Mouse (Mus musculus): ENCODE data around the gene Ly9.

Ly9 gene

DNA sequence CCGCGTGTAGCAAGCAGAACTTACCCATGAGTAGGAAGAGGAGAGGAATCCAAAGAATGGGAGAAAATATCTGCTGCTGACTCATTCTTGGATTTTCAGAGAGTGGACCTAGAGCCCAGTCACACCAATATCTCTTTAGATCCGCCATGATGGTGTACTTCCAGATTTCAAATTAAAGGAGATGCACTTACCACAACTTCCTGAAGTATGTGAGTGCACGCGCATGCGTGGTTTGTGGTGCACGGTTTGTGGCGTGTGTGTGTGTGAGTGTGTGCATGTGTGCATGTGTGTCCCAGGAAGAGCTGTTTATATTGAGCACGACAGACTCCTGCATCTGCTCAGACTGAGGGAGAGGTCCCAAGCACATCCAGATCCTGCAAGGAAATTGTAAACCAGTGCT, at the start of gene Ly9:
TSS of gene Ly9 (minus strand) at position 235 of the 400 bp plus-strand sequence.
- no peak for ATAC-seq (ENCODE audit: insufficient number of reproducible peaks, low FRiP score, low TSS enrichment)

- ATAC-seq (ENCODE audit: insufficient number of reproducible peaks, low FRiP score, low TSS enrichment): no peak
Measured at GRCm38 (mm10) chr1:171652734-171653133, 45.5 kb upstream of the Ly9 start, which contains the start of gene Slamf7. Gene Slamf7 (minus strand): TSS chr1:171653035.

- no peak for ATAC-seq (ENCODE audit: insufficient number of reproducible peaks, low FRiP score, low TSS enrichment)
Measured at GRCm38 (mm10) chr1:171648840-171649239, 41.6 kb upstream of the Ly9 start.

- no peak for ATAC-seq (ENCODE audit: insufficient number of reproducible peaks, low FRiP score, low TSS enrichment)
Measured at GRCm38 (mm10) chr1:171647716-171648115, 40.5 kb upstream of the Ly9 start.

DNA sequence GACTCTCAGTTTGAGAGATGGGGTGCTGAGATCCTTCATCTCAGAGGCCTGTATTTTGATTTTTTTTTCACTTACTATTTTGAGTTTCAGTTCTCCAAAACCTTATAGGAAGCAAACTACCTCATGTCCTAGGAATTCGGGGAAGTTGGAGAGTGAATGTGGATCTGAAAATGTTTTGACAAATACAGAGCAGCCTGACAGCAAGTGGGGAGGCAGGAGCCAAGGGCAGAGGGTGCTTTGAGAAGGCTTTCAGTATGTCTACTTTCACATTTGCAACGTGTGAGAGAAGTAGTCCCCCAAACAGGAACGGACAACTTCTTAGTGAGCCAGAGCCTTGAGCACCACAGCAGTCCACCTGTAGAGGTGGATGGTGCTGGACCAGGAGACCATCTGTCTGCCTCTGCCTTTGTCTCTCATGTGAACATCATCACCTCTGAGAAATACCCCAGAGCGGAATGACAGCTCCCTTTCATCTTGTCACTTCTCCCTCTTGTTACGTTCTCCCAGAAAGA, 39.3 kb upstream of the Ly9 start:
- no peak for ATAC-seq (ENCODE audit: insufficient number of reproducible peaks, low FRiP score, low TSS enrichment)

DNA sequence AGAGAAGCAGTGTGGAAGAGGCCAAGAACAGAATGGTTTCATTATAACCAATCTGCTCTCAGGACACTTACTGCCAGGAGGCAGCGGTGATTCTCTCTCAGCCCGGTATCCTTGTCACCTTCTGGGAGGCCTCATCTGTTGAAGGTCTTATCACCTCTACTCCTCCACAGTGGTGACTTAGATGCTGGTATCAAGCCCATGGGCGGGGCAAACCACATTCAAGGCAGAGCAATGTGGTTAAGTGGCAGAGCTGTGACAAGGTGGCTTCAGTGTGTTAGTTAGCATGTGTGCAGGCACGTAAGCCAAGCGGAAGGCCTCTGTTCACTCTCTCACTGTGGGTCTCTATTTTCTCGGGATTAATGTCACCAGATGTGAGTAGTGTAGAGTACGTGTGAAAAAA, 36.4 kb upstream of the Ly9 start:
- no peak for ATAC-seq (ENCODE audit: insufficient number of reproducible peaks, low FRiP score, low TSS enrichment)

GRCm38 (mm10) chr1:171640796-171641195, 33.6 kb upstream of the Ly9 start:
- ATAC-seq (ENCODE audit: insufficient number of reproducible peaks, low FRiP score, low TSS enrichment): no peak

DNA sequence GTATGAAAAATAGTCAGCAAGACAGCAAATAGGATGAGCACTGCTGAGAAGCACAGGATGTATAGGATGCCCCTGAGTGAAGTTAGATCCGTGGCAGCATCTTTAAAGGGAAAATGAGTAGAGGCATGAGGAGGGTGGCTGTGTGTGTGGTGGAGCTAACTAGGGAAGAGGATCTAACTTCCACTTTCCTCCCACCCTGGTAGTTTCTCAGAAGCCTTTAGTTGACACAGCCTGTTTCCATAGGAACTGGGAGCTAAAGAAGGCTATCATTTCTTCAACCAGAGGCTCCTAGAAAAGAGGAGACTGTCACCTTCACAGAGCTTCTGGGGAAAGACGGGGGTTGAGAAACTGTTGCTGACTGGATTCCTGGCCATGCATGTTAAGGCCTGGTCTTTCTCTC, 31.5 kb upstream of the Ly9 start:
- no peak for ATAC-seq (ENCODE audit: insufficient number of reproducible peaks, low FRiP score, low TSS enrichment)

DNA sequence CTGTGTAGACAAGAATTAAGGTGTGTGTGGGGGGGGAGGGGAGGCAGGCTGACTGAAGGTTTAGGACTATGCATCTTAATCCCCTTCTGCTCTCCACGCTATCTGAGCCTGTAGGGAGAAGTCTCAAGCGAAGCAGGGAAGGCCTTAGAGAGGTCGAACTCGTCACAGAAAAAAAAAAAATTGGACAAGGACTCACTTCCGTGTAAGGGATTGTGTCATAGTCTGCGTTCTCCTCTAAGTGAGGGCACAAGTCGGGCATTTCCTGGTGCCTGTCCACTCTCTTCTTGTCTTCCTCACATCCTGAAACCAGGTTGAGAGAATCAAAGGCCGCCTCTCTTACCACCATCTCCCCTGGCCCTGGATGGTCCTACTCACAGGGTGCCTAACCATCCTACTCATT, 29.9 kb upstream of the Ly9 start:
- ATAC-seq (ENCODE audit: insufficient number of reproducible peaks, low FRiP score, low TSS enrichment): no peak

- ATAC-seq (ENCODE audit: insufficient number of reproducible peaks, low FRiP score, low TSS enrichment): no peak
Measured at GRCm38 (mm10) chr1:171635696-171636095, 28.5 kb upstream of the Ly9 start.

- ATAC-seq (ENCODE audit: insufficient number of reproducible peaks, low FRiP score, low TSS enrichment): no peak
Measured at GRCm38 (mm10) chr1:171631447-171631846, 24.2 kb upstream of the Ly9 start.

DNA sequence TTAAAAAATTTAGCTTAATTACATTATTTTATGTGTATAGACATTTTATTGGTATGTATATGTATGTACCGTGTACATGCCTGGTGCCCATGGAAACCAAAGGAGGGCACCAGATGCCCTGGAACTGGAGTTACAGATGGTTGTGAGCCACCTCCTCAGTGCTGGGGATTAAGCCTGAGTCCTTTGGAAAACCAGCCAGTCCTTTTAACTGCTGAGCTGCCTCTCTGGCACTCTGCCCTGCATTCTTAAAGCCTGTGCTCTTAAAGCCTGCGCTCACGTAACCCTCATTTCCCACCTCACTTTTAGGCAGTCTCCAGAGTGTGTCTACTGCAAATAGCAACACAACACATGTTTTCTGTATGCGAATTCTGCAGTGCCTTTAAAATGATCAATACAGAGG, 23.7 kb upstream of the Ly9 start:
- ATAC-seq (ENCODE audit: insufficient number of reproducible peaks, low FRiP score, low TSS enrichment): no peak

DNA sequence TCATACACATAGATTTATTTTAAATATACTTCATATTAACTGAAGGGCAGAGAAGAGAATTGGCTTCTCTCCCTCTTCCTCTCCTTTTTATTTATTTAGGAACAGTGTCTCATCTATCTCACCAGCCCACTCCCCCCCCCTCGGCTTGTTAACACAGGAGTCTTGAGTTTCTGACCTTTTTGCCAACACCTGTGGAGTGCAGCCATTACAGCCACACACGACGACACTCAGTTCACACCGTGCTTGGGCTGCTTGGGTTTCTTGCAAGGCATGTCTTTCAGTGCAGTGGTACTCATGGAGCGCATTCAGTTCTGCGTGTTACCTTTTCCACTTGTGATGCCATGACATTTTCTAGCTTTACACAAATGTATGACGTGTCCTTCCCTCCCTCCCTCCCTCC, 22.8 kb upstream of the Ly9 start:
- ATAC-seq (ENCODE audit: insufficient number of reproducible peaks, low FRiP score, low TSS enrichment): no peak

- ATAC-seq (ENCODE audit: insufficient number of reproducible peaks, low FRiP score, low TSS enrichment): no peak
Measured at GRCm38 (mm10) chr1:171629168-171629567, 22.0 kb upstream of the Ly9 start.

DNA sequence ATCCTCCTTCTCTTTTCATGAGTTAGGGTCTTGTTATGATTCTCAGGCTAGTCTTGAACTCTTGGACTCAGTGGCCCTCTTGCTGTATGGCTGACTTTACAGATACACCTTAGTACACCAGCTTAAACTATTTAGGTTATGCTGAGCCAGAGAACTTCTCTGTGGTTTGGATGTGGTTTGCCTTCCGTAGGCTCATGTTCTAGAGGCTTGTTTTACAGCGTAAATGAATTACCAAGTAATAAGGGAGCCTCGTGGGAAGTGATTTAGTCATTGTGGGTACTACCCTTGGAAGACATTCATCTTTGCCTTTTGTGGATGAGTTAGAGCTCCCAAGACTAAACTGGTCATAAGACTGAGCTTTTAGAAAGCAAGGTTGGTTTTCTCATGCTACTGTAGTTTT, 20.6 kb upstream of the Ly9 start:
- ATAC-seq (ENCODE audit: insufficient number of reproducible peaks, low FRiP score, low TSS enrichment): no peak

GRCm38 (mm10) chr1:171620091-171620490, 12.9 kb upstream of the Ly9 start:
- no peak for ATAC-seq (ENCODE audit: insufficient number of reproducible peaks, low FRiP score, low TSS enrichment)

GRCm38 (mm10) chr1:171619645-171620044, 12.4 kb upstream of the Ly9 start:
- no peak for ATAC-seq (ENCODE audit: insufficient number of reproducible peaks, low FRiP score, low TSS enrichment)

DNA sequence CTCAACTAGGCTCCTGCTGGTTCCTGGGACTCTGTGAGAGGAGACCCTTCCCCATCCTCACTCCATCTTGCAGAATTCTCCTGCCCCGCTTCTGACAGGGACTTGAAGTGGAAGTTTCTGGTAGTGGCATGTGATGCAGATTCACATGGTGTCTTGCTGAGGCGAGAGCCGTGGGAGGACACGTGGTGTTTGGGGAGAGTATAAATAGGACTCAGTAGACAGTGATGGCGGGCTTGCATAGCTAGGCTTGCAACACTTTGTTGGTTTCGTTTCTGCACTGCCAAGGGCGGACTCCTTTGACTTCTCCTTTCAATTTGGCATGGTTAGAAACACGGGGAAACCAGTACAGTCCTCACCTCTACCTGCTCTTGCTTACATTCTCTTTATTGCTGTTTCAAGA, 11.8 kb upstream of the Ly9 start:
- ATAC-seq (ENCODE audit: insufficient number of reproducible peaks, low FRiP score, low TSS enrichment): no peak

GRCm38 (mm10) chr1:171616881-171617515, 9.8 kb upstream of the Ly9 start:
- no peak for ATAC-seq (ENCODE audit: insufficient number of reproducible peaks, low FRiP score, low TSS enrichment)

DNA sequence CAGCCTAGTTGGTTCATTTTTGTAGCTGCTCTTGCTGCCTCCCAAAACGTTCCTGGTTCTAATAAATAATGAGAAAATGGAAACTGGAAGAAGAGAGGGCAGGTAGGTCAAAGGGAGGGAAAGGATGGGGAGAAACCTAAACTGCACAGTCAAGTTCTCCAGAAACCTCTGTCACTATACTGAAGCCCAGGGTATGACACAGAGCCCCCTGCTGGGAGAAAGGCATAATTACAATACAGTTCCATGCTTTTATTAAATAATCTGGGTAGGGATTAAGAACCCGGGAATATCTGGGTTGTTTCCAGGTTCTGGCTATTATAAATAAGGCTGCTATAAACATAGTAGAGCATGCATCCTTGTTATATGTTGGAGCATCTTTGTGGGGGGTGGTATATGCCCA, 6.8 kb upstream of the Ly9 start:
- ATAC-seq (ENCODE audit: insufficient number of reproducible peaks, low FRiP score, low TSS enrichment): no peak

GRCm38 (mm10) chr1:171610781-171611180, 3.6 kb upstream of the Ly9 start:
- no peak for ATAC-seq (ENCODE audit: insufficient number of reproducible peaks, low FRiP score, low TSS enrichment)

DNA sequence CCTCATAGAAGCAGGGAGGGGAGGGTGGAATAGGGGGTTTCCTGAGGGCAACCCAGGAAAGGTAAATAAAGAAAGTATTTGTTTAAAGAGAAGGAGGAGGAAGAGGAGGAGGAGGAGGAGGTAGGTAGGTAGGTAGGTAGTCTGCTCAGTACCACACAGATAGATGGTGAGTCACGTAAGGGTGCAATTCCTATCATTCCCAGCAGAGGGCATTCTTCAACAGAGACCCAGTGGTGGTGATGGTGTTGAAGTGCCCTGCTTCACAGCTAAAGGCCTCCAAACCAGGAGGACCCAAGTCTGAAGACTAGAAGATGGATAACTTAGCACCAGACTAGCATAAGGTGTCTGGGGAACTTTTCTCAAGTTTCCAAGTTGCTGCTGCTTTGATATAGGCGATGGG, 2.8 kb upstream of the Ly9 start:
- no peak for ATAC-seq (ENCODE audit: insufficient number of reproducible peaks, low FRiP score, low TSS enrichment)

DNA sequence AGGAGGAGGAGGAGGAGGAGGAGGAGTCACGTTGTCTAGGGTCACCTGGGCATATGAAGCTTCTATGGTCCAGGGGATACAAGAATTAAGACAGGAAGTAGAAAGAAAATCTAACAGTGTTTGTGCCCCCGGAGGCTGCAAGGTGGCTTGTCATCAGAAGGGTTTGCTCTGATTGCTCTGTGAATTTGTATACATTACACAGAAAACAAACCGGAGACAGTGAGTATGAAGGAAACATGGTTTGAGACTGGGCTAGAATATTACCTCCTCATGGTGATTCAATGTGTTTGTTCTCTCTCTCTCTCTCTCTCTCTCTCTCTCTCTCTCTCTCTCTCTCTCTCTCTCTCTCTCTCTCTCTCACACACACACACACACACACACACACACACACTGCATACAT, 554 bp downstream of the Ly9 start:
- ATAC-seq (ENCODE audit: insufficient number of reproducible peaks, low FRiP score, low TSS enrichment): no peak

All from cerebellum, adult (tissue).